Mouse (Mus musculus): ENCODE results near the gene Gm16485. TPM values are rescaled to one million over a fixed set of nuclear protein-coding genes. Genes with fewer than 3 reads are reported as not detected.

Gm16485 gene
- polyA plus RNA-seq (2016; fragmentation: Nextera tagmentation; extraction: Ambion mirVana) = 0.06 TPM in 1 of 2 replicates, not detected in the other

DNA sequence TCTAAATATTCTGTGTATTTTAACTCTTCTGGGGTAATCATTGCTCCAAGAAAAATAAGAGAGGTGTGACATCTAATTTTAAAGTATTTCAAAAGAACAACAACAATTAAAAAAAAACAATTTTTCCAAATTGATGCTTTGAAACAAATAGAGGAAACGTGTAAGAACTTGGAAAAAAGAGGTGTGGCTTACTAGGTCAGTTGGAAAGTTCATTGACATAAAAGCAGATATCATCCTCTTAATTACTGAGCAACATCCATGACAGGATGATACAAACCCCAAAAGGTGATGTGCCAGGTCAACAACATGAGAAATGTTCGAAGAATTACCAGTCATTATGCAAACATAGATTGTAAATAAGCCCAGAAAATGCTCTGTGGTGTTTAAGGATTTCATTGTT is at the start of gene Gm16485:
Gm16485 (plus strand) TSS at position 301 of the 400 bp plus-strand sequence.
- Histone ChIP-seq H3K27me3 (ENCODE audit: insufficient read depth, poor library complexity, severe bottlenecking) (no peaks in the 10 kb centered on the region), H3K4me3 (no peak within 1 kb of the TSS), H3K27ac (no peak within 1 kb of the TSS), H3K9me3 (no peaks in the 10 kb centered on the region), H3K4me1 (replicated peaks) (no peaks in the 10 kb centered on the region), H3K36me3 (no peaks in the 10 kb centered on the region)
- 75% methylated on average over 2 of the region's 2 CpGs for WGBS
- no peak for DNase-seq (ENCODE audit: low spot score)

DNA sequence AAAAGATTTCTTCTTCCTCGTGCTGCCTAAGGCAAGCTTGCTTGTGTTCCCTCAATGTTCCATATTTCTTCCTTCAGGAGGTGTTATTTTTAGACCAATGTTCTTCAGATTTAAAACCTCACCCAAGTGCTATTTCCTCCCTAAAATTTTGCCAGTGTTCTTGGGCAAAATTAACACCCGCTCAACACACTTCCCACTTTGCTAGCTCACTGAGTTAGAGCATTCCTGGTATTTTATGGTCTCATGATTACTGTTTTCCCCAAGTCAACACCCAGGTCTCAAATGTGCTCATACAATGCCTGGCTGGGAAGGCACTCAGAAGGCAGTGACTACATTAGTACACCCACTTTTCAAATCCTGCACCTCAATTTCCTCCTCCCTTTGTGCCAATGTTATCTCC is 44.0 kb upstream of the Gm16485 start:
- Histone ChIP-seq H3K9me3 (0 out of 2 replicates have a peak, but pooled peaks cover 3% of the 10 kb centered on the region), H3K27ac (no peak overlapping the region), H3K27me3 (ENCODE audit: insufficient read depth, poor library complexity, severe bottlenecking) (no peaks in the 10 kb centered on the region), H3K4me1 (replicated peaks) (no peaks in the 10 kb centered on the region), H3K36me3 (no peaks in the 10 kb centered on the region), H3K4me3 (no peak overlapping the region)
- 92% methylated on average over 2 of the region's 2 CpGs for WGBS
- DNase-seq (ENCODE audit: low spot score) = no peak

DNA sequence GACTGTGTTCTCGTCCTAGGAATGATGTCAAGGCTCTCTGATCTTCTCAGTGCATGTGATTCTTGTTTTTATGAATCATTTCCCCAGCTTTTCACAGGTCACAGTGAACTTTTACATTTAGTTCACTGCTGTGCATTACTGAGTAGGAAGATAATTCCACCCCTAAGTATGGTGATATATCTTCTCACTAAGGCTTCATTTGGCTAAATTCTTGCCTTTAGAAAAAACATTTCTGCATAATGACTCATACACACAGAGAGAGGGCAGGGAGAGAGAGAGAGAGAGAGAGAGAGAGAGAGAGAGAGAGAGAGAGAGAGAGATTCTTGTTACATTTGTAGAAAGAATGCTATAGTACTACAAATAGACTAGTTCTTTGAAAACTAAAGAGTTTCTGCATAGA is 33.8 kb upstream of the Gm16485 start:
- Histone ChIP-seq H3K4me3 (no peak overlapping the region), H3K9me3 (no peaks in the 10 kb centered on the region), H3K36me3 (no peaks in the 10 kb centered on the region), H3K27me3 (ENCODE audit: insufficient read depth, poor library complexity, severe bottlenecking) (no peaks in the 10 kb centered on the region), H3K4me1 (replicated peaks) (no peaks in the 10 kb centered on the region), H3K27ac (no peak overlapping the region)
- 69% methylated on average over 1 of the region's 1 CpGs for WGBS
- no peak for DNase-seq (ENCODE audit: low spot score)

DNA sequence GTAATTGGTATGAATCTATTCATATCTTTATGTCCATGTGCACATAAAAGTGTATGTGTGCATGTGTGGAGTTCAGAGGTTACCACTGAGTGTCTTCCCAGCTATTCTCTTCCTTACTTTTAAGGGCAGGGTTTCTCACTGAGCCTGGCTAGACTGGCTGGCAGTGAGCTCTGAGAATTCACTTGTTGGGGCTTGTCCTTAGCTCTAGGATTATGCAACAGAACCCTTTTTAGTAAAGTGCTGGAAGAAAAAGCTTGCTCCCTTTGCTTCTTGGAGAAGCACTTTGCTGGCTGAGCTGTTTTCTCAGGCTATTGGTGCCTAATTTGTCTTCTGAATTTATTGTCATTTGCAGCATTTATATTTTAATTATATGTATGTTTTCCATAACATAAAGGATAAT is 18.3 kb upstream of the Gm16485 start:
- Histone ChIP-seq H3K4me1 (replicated peaks) (no peaks in the 10 kb centered on the region), H3K9me3 (no peaks in the 10 kb centered on the region), H3K27ac (no peak overlapping the region), H3K27me3 (ENCODE audit: insufficient read depth, poor library complexity, severe bottlenecking) (no peaks in the 10 kb centered on the region), H3K4me3 (no peak overlapping the region), H3K36me3 (no peaks in the 10 kb centered on the region)
- DNase-seq (ENCODE audit: low spot score) = no peak

GRCm38 (mm10) chr9:8964512-8965133 is 7.0 kb upstream of the Gm16485 start:
- 67% methylated on average over 8 of the region's 8 CpGs for WGBS
- no peaks in the 10 kb centered on the region for H3K9me3 ChIP-seq
- no peaks in the 10 kb centered on the region for H3K36me3 ChIP-seq
- no peak overlapping the region for H3K4me3 ChIP-seq
- H3K27me3 ChIP-seq (ENCODE audit: insufficient read depth, poor library complexity, severe bottlenecking) = no peaks in the 10 kb centered on the region
- DNase-seq (ENCODE audit: low spot score) = peak; percentile 39
- H3K27ac ChIP-seq = no peak overlapping the region
- no peaks in the 10 kb centered on the region for H3K4me1 ChIP-seq (replicated peaks)

DNA sequence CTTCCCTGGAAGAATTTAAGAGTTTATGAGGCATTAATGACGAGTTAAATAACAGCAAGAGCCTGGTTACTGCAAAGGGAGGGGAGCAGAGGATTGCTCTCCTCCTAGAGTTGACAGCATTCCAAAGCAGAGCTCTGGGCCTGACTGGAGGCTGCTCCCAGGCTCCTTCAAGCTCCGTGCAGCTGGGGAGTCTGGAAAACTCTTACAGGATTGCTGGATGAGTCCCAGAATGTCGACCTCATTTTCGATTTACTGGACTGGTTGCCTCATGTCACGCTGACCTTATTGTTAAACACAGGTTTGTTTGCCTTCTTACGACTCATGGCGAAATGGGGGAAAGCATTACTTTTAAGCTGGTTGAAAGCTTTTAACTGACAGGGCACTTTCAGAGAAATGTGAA is 1.4 kb upstream of the Gm16485 start:
- WGBS = 76% methylated on average over 7 of the region's 7 CpGs
- Histone ChIP-seq H3K9me3 (no peaks in the 10 kb centered on the region), H3K4me1 (replicated peaks) (no peaks in the 10 kb centered on the region), H3K27me3 (ENCODE audit: insufficient read depth, poor library complexity, severe bottlenecking) (no peaks in the 10 kb centered on the region), H3K4me3 (no peak overlapping the region), H3K36me3 (no peaks in the 10 kb centered on the region), H3K27ac (no peak overlapping the region)
- no peak for DNase-seq (ENCODE audit: low spot score)

GRCm38 (mm10) chr9:8977775-8978174 is 6.2 kb downstream of the Gm16485 start:
- no peaks in the 10 kb centered on the region for H3K36me3 ChIP-seq
- no peak overlapping the region for H3K4me3 ChIP-seq
- no peaks in the 10 kb centered on the region for H3K27me3 ChIP-seq (ENCODE audit: insufficient read depth, poor library complexity, severe bottlenecking)
- H3K9me3 ChIP-seq = no peaks in the 10 kb centered on the region
- H3K4me1 ChIP-seq (replicated peaks) = no peaks in the 10 kb centered on the region
- H3K27ac ChIP-seq = no peak overlapping the region
- no peak for DNase-seq (ENCODE audit: low spot score)
- WGBS = 67% methylated on average over 2 of the region's 2 CpGs

DNA sequence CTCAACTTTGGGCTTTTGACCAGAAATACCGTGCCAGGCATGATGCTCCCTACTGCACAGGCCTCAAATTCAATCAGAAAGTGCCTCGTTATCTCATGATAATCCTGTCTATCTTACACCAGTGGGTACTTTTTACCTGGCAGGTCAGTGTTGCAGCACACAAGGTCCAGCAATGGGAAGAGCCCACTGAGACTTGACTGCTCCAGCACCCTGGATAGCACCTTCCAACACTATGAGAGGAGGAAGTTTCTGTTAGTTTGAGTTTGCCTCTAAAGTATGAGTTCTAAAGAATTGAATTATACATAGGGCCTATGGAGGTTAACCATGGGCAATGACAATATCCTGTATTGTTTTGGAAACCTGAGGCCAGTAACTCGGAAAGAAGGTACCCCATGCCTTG is 10.7 kb downstream of the Gm16485 start:
- Histone ChIP-seq H3K27me3 (ENCODE audit: insufficient read depth, poor library complexity, severe bottlenecking) (no peaks in the 10 kb centered on the region), H3K36me3 (no peaks in the 10 kb centered on the region), H3K4me3 (no peak overlapping the region), H3K4me1 (replicated peaks) (no peaks in the 10 kb centered on the region), H3K27ac (no peak overlapping the region), H3K9me3 (no peaks in the 10 kb centered on the region)
- DNase-seq (ENCODE audit: low spot score) = no peak
- 82% methylated on average over 3 of the region's 3 CpGs for WGBS

DNA sequence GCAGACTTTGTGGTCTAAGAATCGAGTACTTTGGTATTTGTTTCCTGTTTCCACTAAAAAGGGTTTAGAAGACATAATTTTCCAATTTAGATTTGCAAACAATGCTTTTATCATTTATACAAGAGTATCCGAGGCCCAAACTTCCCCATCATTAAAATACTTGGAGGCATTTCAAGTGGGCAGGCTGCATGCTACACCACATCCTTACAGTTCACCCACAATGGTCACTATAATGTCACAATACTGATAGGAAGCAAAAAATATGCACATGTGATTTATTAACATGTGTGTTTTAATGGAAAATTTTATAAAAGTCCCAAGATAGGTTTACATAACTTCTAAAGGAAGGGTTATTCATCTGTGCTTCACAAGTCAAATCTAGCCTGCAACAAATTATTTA is 24.9 kb downstream of the Gm16485 start:
- 0 out of 2 replicates have a peak, but pooled peaks cover 9% of the 10 kb centered on the region for H3K36me3 ChIP-seq
- no peak overlapping the region for H3K4me3 ChIP-seq
- H3K4me1 ChIP-seq (replicated peaks) = no peaks in the 10 kb centered on the region
- H3K27ac ChIP-seq = no peak overlapping the region
- DNase-seq (ENCODE audit: low spot score) = no peak
- H3K9me3 ChIP-seq = no peaks in the 10 kb centered on the region; the same call in 1 of the 2 replicates
- WGBS = 87% methylated on average over 2 of the region's 2 CpGs
- H3K27me3 ChIP-seq (ENCODE audit: insufficient read depth, poor library complexity, severe bottlenecking) = no peaks in the 10 kb centered on the region

GRCm38 (mm10) chr9:9001170-9001569 is 29.6 kb downstream of the Gm16485 start:
- DNase-seq (ENCODE audit: low spot score) = no peak
- H3K4me1 ChIP-seq (replicated peaks) = no peaks in the 10 kb centered on the region
- H3K9me3 ChIP-seq = no peaks in the 10 kb centered on the region
- H3K27me3 ChIP-seq (ENCODE audit: insufficient read depth, poor library complexity, severe bottlenecking) = no peaks in the 10 kb centered on the region
- H3K4me3 ChIP-seq = no peak overlapping the region
- no peak overlapping the region for H3K27ac ChIP-seq
- H3K36me3 ChIP-seq = peaks cover 21% of the 10 kb centered on the region

GRCm38 (mm10) chr9:9015108-9015507 is 43.5 kb downstream of the Gm16485 start:
- H3K27me3 ChIP-seq (ENCODE audit: insufficient read depth, poor library complexity, severe bottlenecking) = no peaks in the 10 kb centered on the region
- no peak overlapping the region for H3K4me3 ChIP-seq
- peaks cover 29% of the 10 kb centered on the region; the same call in 1 of the 2 replicates for H3K36me3 ChIP-seq
- DNase-seq (ENCODE audit: low spot score) = no peak
- WGBS = 88% methylated on average over 2 of the region's 2 CpGs
- H3K9me3 ChIP-seq = no peaks in the 10 kb centered on the region
- H3K27ac ChIP-seq = no peak overlapping the region
- no peaks in the 10 kb centered on the region for H3K4me1 ChIP-seq (replicated peaks)
